Mouse (Mus musculus) heart, embryonic 14.5 days (tissue): ENCODE measurements at regions not wholly inside any gene's neighbourhood (a gene's known extent, or its start where the extent isn't known, plus 50 kb on each side); places are given as distances from the start of the nearest gene placed in this dataset.

Experiments used
- ATAC-seq: fragments of 200-750 bp; cut with Nextera tagmentation; 2 replicates; pipeline ENCODE4 v1.8.0; 2017; ENCODE audit warnings: low read depth, moderate TSS enrichment; ENCODE audit not compliant: insufficient number of reproducible peaks, insufficient read depth, low FRiP score
- H3K27ac ChIP-seq, 2 experiments: fragments of 200-500 bp in 1 of 2; fragments of 300-500 bp in 1 of 2; sonication (generic) in 1 of 2; replicated peaks in 1 of 2; 2 replicates each; pipeline ENCODE4 v1.5.1; 2012 to 2014; ENCODE audit warnings: low read depth in 2 of 2, low read length in 2 of 2, control low read depth in 1 of 2, mild to moderate bottlenecking in 1 of 2, mixed read lengths in 1 of 2; ENCODE audit not compliant: control insufficient read depth in 1 of 2, insufficient read depth in 1 of 2
- H3K27me3 ChIP-seq: fragments of 300-500 bp; sonication (generic); 2 replicates; pipeline ENCODE4 v1.6.1; 2014; ENCODE audit warnings: mild to moderate bottlenecking, low read length, control low read depth; ENCODE audit not compliant: control insufficient read depth, insufficient read depth
- H3K36me3 ChIP-seq: fragments of 300-500 bp; sonication (generic); 2 replicates; pipeline ENCODE4 v1.6.1; 2014; ENCODE audit warnings: mild to moderate bottlenecking, control low read depth, low read length, mixed read lengths; ENCODE audit not compliant: control insufficient read depth, insufficient read depth
- H3K4me1 ChIP-seq, 2 experiments: fragments of 200-500 bp in 1 of 2; fragments of 300-500 bp in 1 of 2; sonication (generic) in 1 of 2; 2 replicates each; pipeline ENCODE4 v1.6.1; 2012 to 2014; ENCODE audit warnings: low read length in 2 of 2, control low read depth in 1 of 2, mixed read lengths in 1 of 2; ENCODE audit not compliant: control insufficient read depth in 2 of 2, insufficient read depth in 2 of 2
- H3K4me2 ChIP-seq: fragments of 300-500 bp; sonication (generic); 2 replicates; pipeline ENCODE4 v1.6.1; 2014; ENCODE audit warnings: mild to moderate bottlenecking, low read length
- H3K4me3 ChIP-seq, 2 experiments: fragments of 200-500 bp in 1 of 2; fragments of 300-500 bp in 1 of 2; sonication (generic) in 1 of 2; 2 replicates each; pipeline ENCODE4 v1.5.1; 2012 to 2014; ENCODE audit warnings: low read length in 2 of 2, mild to moderate bottlenecking in 2 of 2, control low read depth in 1 of 2, low read depth in 1 of 2, moderate library complexity in 1 of 2; ENCODE audit not compliant: control insufficient read depth in 1 of 2, insufficient read depth in 1 of 2
- H3K9ac ChIP-seq: fragments of 300-500 bp; sonication (generic); 2 replicates; pipeline ENCODE4 v1.6.1; 2014; ENCODE audit warnings: mild to moderate bottlenecking, low read length
- H3K9me3 ChIP-seq: fragments of 300-500 bp; sonication (generic); 2 replicates; pipeline ENCODE4 v1.6.1; 2016; ENCODE audit warnings: low read length, control low read depth; ENCODE audit not compliant: control insufficient read depth
- WGBS: fragments of 180-500 bp; shearing (Covaris S2); extraction: QIAGEN DNeasy Blood & Tissue Kit; methylation state at CpG from one replicate; pipeline ENCODE4 v1.1.7; 2014; 5-methylcytosine and 5-hydroxymethylcytosine counted together

DNA sequence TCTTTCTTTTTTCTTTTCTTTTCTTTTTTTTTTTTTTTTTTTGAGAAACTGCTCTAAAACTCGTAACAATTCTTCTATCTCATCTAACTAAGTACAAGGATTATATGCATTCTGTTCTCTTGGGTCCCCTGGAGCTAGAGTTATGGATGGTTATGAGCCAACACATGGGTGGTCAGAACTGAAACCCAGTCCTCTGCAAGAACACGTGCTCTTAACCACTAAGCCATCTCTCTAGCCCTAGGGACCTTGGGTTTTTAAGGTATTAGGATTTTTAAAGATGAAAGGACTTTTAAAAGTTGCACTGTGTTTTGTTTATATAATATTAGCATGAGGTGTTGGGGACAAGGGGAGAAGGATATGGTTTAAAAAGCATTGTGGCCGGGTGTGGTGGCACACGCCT is 88.9 kb downstream of the Foxi3 start:
- Histone ChIP-seq H3K4me1 (no peaks in the 10 kb centered on the region), H3K36me3 (no peaks in the 10 kb centered on the region), H3K4me2 (no peak overlapping the region), H3K27me3 (peaks cover 8% of the 10 kb centered on the region; the same call in 1 of the 2 replicates), H3K4me3 (no peak overlapping the region), H3K27ac (no peak overlapping the region), H3K9ac (no peak overlapping the region), H3K9me3 (no peaks in the 10 kb centered on the region)
- WGBS, result 83% methylated on average over 4 of the region's 4 CpGs
- ATAC-seq, result no peak

DNA sequence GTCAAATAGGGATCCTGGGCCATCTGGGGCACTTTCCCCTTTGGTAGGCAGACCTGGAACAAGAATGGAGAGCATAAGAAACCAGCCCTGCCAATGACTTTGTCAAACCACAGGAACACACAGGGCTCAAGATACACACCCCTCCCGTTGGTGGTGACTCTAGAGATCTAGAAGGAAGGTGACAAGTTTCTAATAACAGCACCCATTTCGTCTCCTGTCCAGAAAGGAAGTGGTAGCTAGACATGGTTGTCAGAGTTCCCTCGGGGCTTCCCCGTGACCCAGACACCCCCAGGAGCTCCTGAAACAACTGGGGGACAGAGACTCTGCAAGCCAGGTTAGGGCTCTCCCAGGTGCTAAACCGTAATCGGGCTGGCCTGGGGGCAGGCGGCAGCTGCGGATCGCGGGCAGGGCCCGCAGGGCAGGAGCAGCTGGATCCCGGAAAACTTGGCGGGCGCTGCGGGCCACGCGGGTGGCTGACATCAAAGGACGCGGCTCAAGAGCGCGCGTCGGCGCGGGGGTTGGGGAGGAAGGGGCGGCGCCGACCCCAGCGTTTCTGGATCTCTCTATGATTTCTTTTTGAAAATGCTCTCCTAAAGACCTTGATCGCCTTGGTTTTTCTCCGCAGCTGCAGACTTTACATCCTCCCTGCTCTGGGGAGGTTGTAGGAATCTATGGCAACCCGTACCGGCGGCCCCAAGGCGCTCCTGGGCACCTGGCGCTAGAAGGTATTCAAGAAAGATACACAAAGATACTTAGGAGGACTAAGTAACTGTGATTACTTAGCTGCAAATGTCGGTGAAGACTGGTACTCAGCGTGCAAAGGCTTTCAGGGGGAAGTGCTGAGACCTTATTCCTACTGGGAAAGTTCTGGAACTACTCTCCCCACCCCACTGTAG is 92.1 kb downstream of the Foxi3 start:
- Histone ChIP-seq H3K9ac (peak overlapping the region; percentile 66), H3K9me3 (no peaks in the 10 kb centered on the region), H3K27me3 (peaks cover 8% of the 10 kb centered on the region; the same call in 1 of the 2 replicates), H3K4me3 (peak overlapping the region; percentile 42 to 51), H3K27ac (no peak overlapping the region), H3K4me1 (no peaks in the 10 kb centered on the region), H3K4me2 (peak overlapping the region; percentile 98), H3K36me3 (no peaks in the 10 kb centered on the region)
- no peak for ATAC-seq
- under 1% methylated on average over 38 of the region's 38 CpGs for WGBS

DNA sequence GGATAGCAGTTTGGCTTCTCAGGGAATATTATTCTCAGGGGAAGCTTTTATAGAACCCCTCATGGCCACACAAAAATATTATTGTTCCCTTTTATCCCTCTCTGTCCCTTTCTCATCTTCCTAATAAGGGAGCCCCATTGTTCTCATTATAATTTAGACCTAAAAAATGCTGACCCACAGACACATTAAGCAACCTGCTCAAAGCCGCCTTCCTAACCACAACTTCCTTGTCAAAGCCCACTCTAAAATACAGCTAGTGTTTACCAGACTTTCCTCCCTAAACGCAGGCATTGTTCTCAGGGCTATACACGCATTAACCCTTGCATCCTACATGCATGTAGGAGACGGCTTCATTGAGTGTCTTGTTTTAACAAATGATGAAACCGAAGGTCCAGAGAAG is 93.9 kb downstream of the Foxi3 start:
- no peak for ATAC-seq
- H3K4me3 ChIP-seq, result no peak overlapping the region
- no peaks in the 10 kb centered on the region for H3K9me3 ChIP-seq
- H3K27ac ChIP-seq, result no peak overlapping the region
- no peaks in the 10 kb centered on the region for H3K36me3 ChIP-seq
- H3K9ac ChIP-seq, result no peak overlapping the region
- peaks cover 8% of the 10 kb centered on the region; the same call in 1 of the 2 replicates for H3K27me3 ChIP-seq
- H3K4me2 ChIP-seq, result no peak overlapping the region
- H3K4me1 ChIP-seq, result no peaks in the 10 kb centered on the region
- WGBS, result 58% methylated on average over 5 of the region's 5 CpGs

DNA sequence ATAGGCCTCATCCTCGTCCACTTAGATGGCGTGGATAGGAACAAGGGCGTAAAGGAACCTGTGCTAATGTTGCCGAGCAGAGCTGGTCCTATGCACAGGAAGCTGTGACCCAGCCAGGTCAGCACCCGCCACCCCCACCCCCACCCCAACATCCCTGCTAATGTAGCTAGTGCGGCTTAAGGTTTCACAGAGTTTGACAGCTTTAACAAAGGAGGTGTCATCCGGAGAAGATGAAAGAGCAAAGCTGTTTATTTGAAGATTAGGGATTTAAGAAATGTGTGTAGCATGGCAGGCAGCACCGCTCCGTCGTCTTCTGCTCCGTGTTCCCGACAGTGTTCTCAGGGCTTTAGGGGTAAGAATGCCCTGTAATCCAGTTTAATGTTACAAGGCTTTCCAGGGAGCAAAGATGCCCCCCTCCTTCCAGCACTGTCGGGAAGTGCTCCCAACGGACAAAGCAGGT is 93.5 kb downstream of the Thnsl2 start:
- no peaks in the 10 kb centered on the region for H3K9me3 ChIP-seq
- H3K4me1 ChIP-seq, result no peaks in the 10 kb centered on the region
- WGBS, result 13% methylated on average over 14 of the region's 14 CpGs
- ATAC-seq, result no peak
- H3K4me3 ChIP-seq, result no peak overlapping the region
- no peak overlapping the region for H3K9ac ChIP-seq
- no peak overlapping the region for H3K4me2 ChIP-seq
- no peak overlapping the region for H3K27ac ChIP-seq
- H3K27me3 ChIP-seq, result peaks cover 8% of the 10 kb centered on the region; the same call in 1 of the 2 replicates
- no peaks in the 10 kb centered on the region for H3K36me3 ChIP-seq

DNA sequence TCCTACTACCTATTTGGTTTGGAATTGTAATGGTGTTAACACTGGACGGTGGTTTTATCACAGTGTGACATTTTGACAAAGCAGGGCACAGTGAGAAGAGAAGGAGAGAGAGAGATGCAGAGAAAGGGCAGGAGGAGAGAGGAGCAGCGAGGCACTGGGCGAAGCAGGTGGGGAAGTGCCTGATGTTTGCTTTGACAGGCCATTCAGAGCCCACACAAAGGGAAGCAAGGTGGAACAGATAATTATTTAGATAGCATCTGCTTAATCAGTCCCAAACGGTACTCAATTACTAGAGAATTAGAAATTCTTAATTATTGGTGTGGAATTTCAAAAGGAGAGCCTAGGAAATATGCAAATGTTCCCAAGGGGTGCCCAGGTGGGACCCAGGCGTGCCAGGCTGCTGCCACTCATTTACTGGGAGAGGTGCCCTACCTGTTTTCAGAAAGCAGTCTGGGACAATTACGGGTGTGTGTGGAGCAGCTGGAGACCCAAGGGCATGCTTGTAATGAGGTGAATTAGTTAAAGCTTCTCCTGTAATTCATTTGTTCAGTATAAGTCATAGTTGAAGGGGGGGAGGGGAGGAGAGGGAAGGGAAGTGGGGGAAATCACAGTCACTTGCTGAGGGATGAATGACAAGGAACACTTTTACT is 86.9 kb downstream of the Thnsl2 start:
- no peaks in the 10 kb centered on the region for H3K36me3 ChIP-seq
- H3K4me3 ChIP-seq, result no peak overlapping the region
- no peak for ATAC-seq
- H3K27me3 ChIP-seq, result no peaks in the 10 kb centered on the region; the same call in 1 of the 2 replicates
- WGBS, result 53% methylated on average over 6 of the region's 6 CpGs
- H3K9ac ChIP-seq, result no peak overlapping the region
- no peaks in the 10 kb centered on the region for H3K4me1 ChIP-seq
- no peak overlapping the region for H3K4me2 ChIP-seq
- H3K27ac ChIP-seq, result no peak overlapping the region
- H3K9me3 ChIP-seq, result no peaks in the 10 kb centered on the region

DNA sequence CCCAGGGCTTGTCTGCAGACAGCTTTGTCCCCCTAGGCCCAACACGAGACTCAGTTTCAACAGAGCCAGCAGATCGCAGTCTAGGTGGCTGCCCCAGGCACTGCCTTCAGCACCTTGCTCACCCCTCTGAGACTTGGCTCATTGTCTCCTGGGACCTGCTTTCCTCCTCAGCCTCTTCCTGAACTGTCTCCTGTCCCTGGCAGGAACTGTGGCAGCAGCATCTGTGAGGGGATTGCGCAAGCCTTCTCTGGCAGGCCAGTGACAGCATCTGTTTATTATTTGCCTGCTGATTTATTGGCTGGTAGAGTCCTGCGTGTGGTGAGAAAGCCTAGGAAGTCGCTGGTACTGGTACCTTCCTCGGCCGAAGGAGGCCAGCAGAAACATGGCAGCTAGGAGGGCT is 84.1 kb downstream of the Thnsl2 start:
- no peak overlapping the region for H3K4me2 ChIP-seq
- 69% methylated on average over 7 of the region's 7 CpGs for WGBS
- H3K9me3 ChIP-seq, result no peaks in the 10 kb centered on the region
- no peak overlapping the region for H3K9ac ChIP-seq
- H3K27me3 ChIP-seq, result no peaks in the 10 kb centered on the region; the same call in 1 of the 2 replicates
- ATAC-seq, result no peak
- no peaks in the 10 kb centered on the region for H3K4me1 ChIP-seq
- no peak overlapping the region for H3K4me3 ChIP-seq
- H3K27ac ChIP-seq, result no peak overlapping the region
- no peaks in the 10 kb centered on the region for H3K36me3 ChIP-seq

DNA sequence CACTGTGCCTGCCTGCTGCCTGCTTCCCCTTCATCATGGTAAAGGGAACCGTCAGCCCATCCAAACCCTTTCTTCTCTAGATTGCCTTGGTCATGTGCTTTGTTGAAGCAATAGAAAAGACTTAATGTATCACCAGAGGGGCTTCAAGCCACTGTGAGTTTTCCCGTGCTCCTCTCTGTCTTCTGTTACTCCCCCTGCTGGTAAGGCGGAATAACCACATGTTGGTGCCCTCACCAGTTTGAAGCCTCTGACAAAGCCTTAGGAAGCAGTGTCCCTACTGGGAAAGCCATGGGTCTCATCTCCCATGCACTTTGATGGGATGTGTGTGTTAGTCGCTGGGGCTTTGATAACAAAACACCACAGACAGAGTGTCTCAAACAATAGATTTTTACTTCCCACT is 81.3 kb downstream of the Thnsl2 start:
- H3K27me3 ChIP-seq, result no peaks in the 10 kb centered on the region; the same call in 1 of the 2 replicates
- no peaks in the 10 kb centered on the region for H3K36me3 ChIP-seq
- no peaks in the 10 kb centered on the region for H3K4me1 ChIP-seq
- H3K4me2 ChIP-seq, result no peak overlapping the region
- ATAC-seq, result no peak
- no peak overlapping the region for H3K27ac ChIP-seq
- no peaks in the 10 kb centered on the region for H3K9me3 ChIP-seq
- WGBS, result 73% methylated on average over 4 of the region's 4 CpGs
- H3K4me3 ChIP-seq, result no peak overlapping the region
- no peak overlapping the region for H3K9ac ChIP-seq
